17 mouse cellular contexts compared by ENCODE assay signal in the genomic region with DNA sequence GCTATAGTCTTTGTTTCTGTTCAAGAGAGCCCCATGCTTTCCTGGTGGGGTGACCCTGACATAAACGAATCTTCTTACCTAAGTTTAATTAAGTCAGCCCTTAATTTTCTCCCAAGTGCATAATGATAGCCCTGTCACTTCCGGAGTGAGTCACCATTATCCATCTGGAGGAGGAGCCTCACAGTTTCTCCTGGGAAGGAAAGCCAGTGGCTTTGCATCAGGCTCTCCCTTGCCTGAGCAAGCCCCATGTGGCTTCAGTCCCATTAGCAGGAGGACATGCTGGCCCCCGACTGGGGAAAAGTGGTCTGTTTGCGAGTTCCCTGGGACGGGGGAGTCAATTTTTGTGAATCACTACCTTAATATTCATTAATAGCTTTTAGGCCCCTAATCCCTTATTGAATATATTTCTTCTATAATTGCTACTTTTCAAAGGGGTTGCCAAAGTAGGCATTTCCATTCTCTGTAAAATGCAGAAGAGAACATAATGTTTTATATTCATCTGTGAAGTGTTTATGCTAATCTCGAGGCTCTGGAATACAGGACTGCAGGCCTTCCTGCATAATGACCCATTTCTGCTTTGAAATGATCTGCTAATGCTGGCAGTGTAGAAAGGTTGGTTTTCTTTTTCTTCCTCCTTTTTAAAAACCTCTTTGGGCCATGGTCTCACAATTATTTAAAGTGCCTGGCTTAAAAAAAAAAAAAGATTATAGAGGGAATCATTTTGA.
A peak's percentile ranks its signal among the peaks of the same experiment; 100 is the strongest.
DNase-seq lines count a peak whose midpoint lies in the region; ATAC-seq lines count a peak whose summit lies in the region.
"Had no signal": no experiment of that assay in that cellular context is flagged by ENCODE, and none has a peak within 500 bp of the region (broad histone marks: within the 10 kb centered on the region; RNA-seq: fewer than 3 reads in every experiment).

No protein-coding gene starts in this region.

- H3K4me2 ChIP-seq in neural tube, embryonic 12.5 days (replicated peaks), result no peak overlapping the region
- H3K4me2 ChIP-seq in forebrain, embryonic 16.5 days (ENCODE audit: low read length), result no peak overlapping the region
- no peak overlapping the region for H3K4me2 ChIP-seq in midbrain, embryonic 12.5 days (replicated peaks)
- H3K4me2 ChIP-seq in neural tube, embryonic 15.5 days, result no peak overlapping the region

- intact Hi-C loops in left cerebral cortex, postnatal 10 days (cut with DNase I), result no loop called here

- no peaks in the 10 kb centered on the region for H3K4me1 ChIP-seq in neural tube, embryonic 12.5 days
- peaks cover 8% of the 10 kb centered on the region for H3K4me1 ChIP-seq in forebrain, embryonic 16.5 days (replicated peaks; ENCODE audit: control insufficient read depth, insufficient read depth, low read length)
- peaks cover 6% of the 10 kb centered on the region for H3K4me1 ChIP-seq in midbrain, embryonic 12.5 days
- peaks cover 4% of the 10 kb centered on the region; the same call in 1 of the 2 replicates for H3K4me1 ChIP-seq in neural tube, embryonic 15.5 days
- H3K4me1 ChIP-seq: megakaryocyte, embryonic 14.5 days had no signal

- no peak overlapping the region for H3K9ac ChIP-seq in neural tube, embryonic 12.5 days
- no peak overlapping the region for H3K9ac ChIP-seq in forebrain, embryonic 16.5 days (replicated peaks; ENCODE audit: low read depth, low read length)
- H3K9ac ChIP-seq in midbrain, embryonic 12.5 days (replicated peaks), result no peak overlapping the region
- H3K9ac ChIP-seq in neural tube, embryonic 15.5 days (replicated peaks), result no peak overlapping the region

- no peaks in the 10 kb centered on the region for H3K9me3 ChIP-seq in neural tube, embryonic 12.5 days
- H3K9me3 ChIP-seq in forebrain, embryonic 16.5 days (ENCODE audit: control insufficient read depth, low read length), result no peaks in the 10 kb centered on the region
- H3K9me3 ChIP-seq in midbrain, embryonic 12.5 days, result no peaks in the 10 kb centered on the region
- no peaks in the 10 kb centered on the region for H3K9me3 ChIP-seq in neural tube, embryonic 15.5 days (replicated peaks)

- no peak for DNase-seq in neural tube, embryonic 10.5 days (ENCODE audit: extremely low spot score, low spot score)
- DNase-seq in cerebellum, postnatal 25 days, result no peak
- DNase-seq in left cerebral cortex, postnatal 10 days (ENCODE audit: extremely low spot score in 1 of 2, low spot score in 2 of 2), result no peak
- DNase-seq in heart, adult 8-10 months (ENCODE audit: low spot score), result no peak
- DNase-seq: adrenal gland, postnatal 25 days; gastrocnemius, postnatal 10 days; heart, adult 2 months; heart, postnatal 10 days; lung, postnatal 14 days; thymus, postnatal 14 days had no signal

- H3K4me3 ChIP-seq in neural tube, embryonic 12.5 days, result no peak overlapping the region
- no peak overlapping the region for H3K4me3 ChIP-seq in forebrain, embryonic 16.5 days (replicated peaks; ENCODE audit: low read length)
- H3K4me3 ChIP-seq in midbrain, embryonic 12.5 days, result no peak overlapping the region
- no peak overlapping the region for H3K4me3 ChIP-seq in neural tube, embryonic 15.5 days (replicated peaks)
- H3K4me3 ChIP-seq: heart, adult 2 months; megakaryocyte, embryonic 14.5 days had no signal

- H3K36me3 ChIP-seq in neural tube, embryonic 12.5 days, result no peaks in the 10 kb centered on the region
- no peaks in the 10 kb centered on the region for H3K36me3 ChIP-seq in forebrain, embryonic 16.5 days (ENCODE audit: control insufficient read depth, insufficient read depth)
- H3K36me3 ChIP-seq in midbrain, embryonic 12.5 days, result no peaks in the 10 kb centered on the region
- H3K36me3 ChIP-seq in neural tube, embryonic 15.5 days, result no peaks in the 10 kb centered on the region

- WGBS in neural tube, embryonic 12.5 days, result 35% methylated on average over 6 of the region's 6 CpGs
- WGBS in forebrain, embryonic 16.5 days, result 2% methylated on average over 6 of the region's 6 CpGs
- 27% methylated on average over 6 of the region's 6 CpGs for WGBS in midbrain, embryonic 12.5 days
- WGBS in neural tube, embryonic 15.5 days, result 16% methylated on average over 6 of the region's 6 CpGs

- H3K27me3 ChIP-seq in neural tube, embryonic 12.5 days (replicated peaks), result no peaks in the 10 kb centered on the region
- H3K27me3 ChIP-seq in forebrain, embryonic 16.5 days (replicated peaks; ENCODE audit: control insufficient read depth, insufficient read depth, low read length), result no peaks in the 10 kb centered on the region
- H3K27me3 ChIP-seq in midbrain, embryonic 12.5 days, result peaks cover 9% of the 10 kb centered on the region; the same call in 1 of the 2 replicates
- H3K27me3 ChIP-seq in neural tube, embryonic 15.5 days (replicated peaks), result no peaks in the 10 kb centered on the region
- H3K27me3 ChIP-seq: megakaryocyte, embryonic 14.5 days; Patski had no signal

- ATAC-seq in neural tube, embryonic 12.5 days (ENCODE audit: low FRiP score, low read depth), result peak; percentile 63
- peak; percentile 90 for ATAC-seq in forebrain, embryonic 16.5 days
- ATAC-seq in midbrain, embryonic 12.5 days (ENCODE audit: low FRiP score, low read depth), result peak; percentile 78
- 0 out of 2 replicates have a peak, but pooled peaks have one; percentile 35 for ATAC-seq in neural tube, embryonic 15.5 days (ENCODE audit: low FRiP score)
- ATAC-seq: intestine, embryonic 16.5 days; Patski had no signal

- no peak overlapping the region for H3K27ac ChIP-seq in neural tube, embryonic 12.5 days
- peak overlapping the region; percentile 39 for H3K27ac ChIP-seq in forebrain, embryonic 16.5 days (ENCODE audit: low read length)
- no peak overlapping the region for H3K27ac ChIP-seq in midbrain, embryonic 12.5 days (replicated peaks)
- H3K27ac ChIP-seq in neural tube, embryonic 15.5 days (replicated peaks), result no peak overlapping the region
- H3K27ac ChIP-seq: heart, adult 2 months had no signal

Comparison
In these comparisons a context has a peak if more than half of its experiments do, and no peak if none do; other contexts are left out.
1. ATAC-seq: peak in every context shown above with its lines; median percentile 90 in forebrain, embryonic 16.5 days; 78 in midbrain, embryonic 12.5 days; 63 in neural tube, embryonic 12.5 days; 35 in neural tube, embryonic 15.5 days.